Mouse (Mus musculus) brain, embryonic 14.5 days (tissue): ENCODE results near the gene Esp22.

Experiments
- CTCF ChIP-seq: fragments of 200-500 bp; IDR thresholded peaks from 2 replicates; pipeline ENCODE4 v1.5.1; 2012; ENCODE audit warnings: inconsistent platforms, mild to moderate bottlenecking, moderate library complexity, borderline replicate concordance; ENCODE audit not compliant: insufficient read depth, insufficient read length; ENCODE audit errors: extremely low read depth
- POLR2A ChIP-seq: fragments of 200-500 bp; IDR thresholded peaks from 2 replicates; pipeline ENCODE4 v1.6.1; 2012; ENCODE audit warnings: mild to moderate bottlenecking, inconsistent platforms, borderline replicate concordance; ENCODE audit not compliant: poor library complexity, insufficient read depth, insufficient read length, severe bottlenecking; ENCODE audit errors: extremely low read depth

- TF ChIP-seq CTCF (no peak), POLR2A (no peak)
These were observed at the start of gene Esp22 for GRCm38 (mm10) chr17:39095034-39095433.
